Mouse (Mus musculus): ENCODE measurements at regions not wholly inside any gene's neighbourhood (a gene's known extent, or its start where the extent isn't known, plus 50 kb on each side); places are given as distances from the start of the nearest gene placed in this dataset.

DNA sequence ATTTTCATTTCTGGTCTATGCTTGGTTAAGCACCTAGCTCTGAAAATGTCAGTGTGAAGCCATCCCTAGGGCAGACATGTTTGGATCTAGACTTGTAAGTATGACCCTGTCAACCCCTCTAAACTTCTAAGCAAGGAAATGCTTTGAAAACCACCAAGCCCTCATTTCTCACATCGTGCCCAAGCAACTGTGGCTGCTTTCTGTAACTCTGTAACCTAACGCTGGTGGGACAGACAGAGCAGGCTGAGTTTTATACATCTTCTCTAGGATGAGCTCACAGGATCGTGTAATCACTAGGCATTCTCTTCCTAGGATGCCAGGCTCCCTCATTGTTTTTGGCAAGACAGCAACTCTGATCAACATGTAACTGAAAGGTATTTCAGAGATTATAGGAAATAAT lies 309.6 kb upstream of the Pkdcc start:
- no peak for TF ChIP-seq POLR2A (IDR thresholded peaks at IDR 0.05; ENCODE audit: insufficient read depth, low read depth, low read length)
- no peak for TF ChIP-seq CTCF (IDR thresholded peaks at IDR 0.05)
